Mouse (Mus musculus): ENCODE results near the gene Syngr4. TPM values are rescaled to one million over a fixed set of nuclear protein-coding genes. Genes with fewer than 3 reads are reported as not detected.
A peak's percentile ranks its signal among the peaks of the same experiment; 100 is the strongest.

The Syngr4 gene
- polyA plus RNA-seq, 1 experiment from 2014 or later = 1.7 TPM

DNA sequence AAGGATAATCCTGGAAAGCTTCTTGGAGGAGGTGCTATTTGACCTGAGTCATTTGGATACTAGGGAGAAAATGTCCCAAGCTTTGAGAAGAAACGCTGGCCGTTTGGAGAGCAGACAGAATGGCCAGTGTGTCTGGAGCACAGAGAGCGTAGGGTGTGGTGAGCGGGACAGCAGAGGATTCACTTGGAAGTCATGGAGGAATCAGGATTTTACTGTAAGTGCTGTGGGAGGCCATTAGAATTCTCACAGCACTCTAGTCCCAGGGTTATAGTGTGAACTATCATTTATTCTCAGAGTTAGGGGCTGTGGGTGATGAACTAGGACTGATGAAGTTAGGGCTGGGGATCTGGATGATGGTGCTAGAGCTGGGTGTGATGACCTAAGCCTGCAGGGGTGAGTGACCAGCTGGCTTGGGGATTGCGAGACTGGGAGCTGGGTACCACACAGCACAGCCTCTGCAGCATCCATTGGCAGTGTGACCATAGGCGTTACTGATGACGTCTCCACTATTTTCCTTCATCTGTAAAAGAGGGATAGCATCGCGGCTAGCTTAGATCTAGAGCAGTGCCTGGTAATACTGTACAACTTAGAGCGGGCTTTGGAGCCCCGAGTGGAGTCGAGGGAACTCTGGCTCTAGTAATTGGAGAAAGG lies 25.6 kb upstream of the Syngr4 start:
- WGBS = 92% methylated on average over 12 of the region's 12 CpGs
- Histone ChIP-seq H3K4me1 (peaks cover 47% of the 10 kb centered on the region), H3K36me3 (no peaks in the 10 kb centered on the region; the same call in 1 of the 2 replicates), H3K4me3 (0 out of 2 replicates have a peak overlapping the region, but pooled peaks have one; percentile 55), H3K27ac (replicated peaks) (peak overlapping the region; percentile 85), H3K9me3 (replicated peaks) (no peaks in the 10 kb centered on the region), H3K27me3 (ENCODE audit: low read depth, poor library complexity, severe bottlenecking) (peaks cover 35% of the 10 kb centered on the region)
- DNase-seq (ENCODE audit: low spot score) = no peak

GRCm38 (mm10) chr7:45921242-45921621 lies 24.7 kb upstream of the Syngr4 start, which contains the start of gene Emp3:
TSS of gene Emp3 (minus strand) at chr7:45921404.
- Histone ChIP-seq H3K9me3 (replicated peaks) (no peaks in the 10 kb centered on the region), H3K27ac (replicated peaks) (peak within 1 kb of the TSS; percentile 85; the same call in 1 of the 2 replicates), H3K4me1 (peaks cover 55% of the 10 kb centered on the region), H3K4me3 (0 out of 2 replicates have a peak within 1 kb of the TSS, but pooled peaks have one; percentile 55), H3K36me3 (no peaks in the 10 kb centered on the region), H3K27me3 (ENCODE audit: low read depth, poor library complexity, severe bottlenecking) (peaks cover 32% of the 10 kb centered on the region)
- DNase-seq (ENCODE audit: low spot score) = no peak
- WGBS = 62% methylated on average over 9 of the region's 9 CpGs

- Histone ChIP-seq H3K9me3 (replicated peaks) (no peaks in the 10 kb centered on the region), H3K27me3 (ENCODE audit: low read depth, poor library complexity, severe bottlenecking) (peaks cover 32% of the 10 kb centered on the region), H3K4me1 (peaks cover 59% of the 10 kb centered on the region), H3K36me3 (no peaks in the 10 kb centered on the region), H3K27ac (replicated peaks) (no peak overlapping the region), H3K4me3 (no peak overlapping the region)
- 52% methylated on average over 9 of the region's 9 CpGs for WGBS
- no peak for DNase-seq (ENCODE audit: low spot score)
Measured at GRCm38 (mm10) chr7:45920583-45921241, 24.2 kb upstream of the Syngr4 start.

DNA sequence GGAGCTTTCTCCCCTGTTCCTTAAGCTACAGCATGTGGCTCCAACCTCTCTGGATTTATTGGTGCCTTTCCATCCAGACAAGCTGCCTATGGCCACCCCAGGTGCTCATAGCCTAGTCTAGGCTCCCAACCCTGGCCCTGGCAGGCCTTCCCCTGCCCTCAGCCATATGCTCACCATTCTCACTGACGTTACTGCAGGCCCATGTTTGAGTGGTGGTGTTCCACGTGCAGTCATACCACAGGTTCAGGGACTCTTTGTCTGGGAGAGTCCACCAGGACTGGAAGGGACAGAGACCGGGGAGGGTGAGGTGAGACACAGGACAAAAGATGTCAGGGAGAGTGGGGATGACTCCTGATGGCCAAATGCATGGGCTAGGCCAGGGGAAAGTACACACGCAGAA lies 23.2 kb upstream of the Syngr4 start:
- WGBS = 78% methylated on average over 4 of the region's 4 CpGs
- H3K27me3 ChIP-seq (ENCODE audit: low read depth, poor library complexity, severe bottlenecking) = peaks cover 32% of the 10 kb centered on the region
- H3K4me3 ChIP-seq = no peak overlapping the region
- H3K27ac ChIP-seq (replicated peaks) = no peak overlapping the region
- H3K36me3 ChIP-seq = no peaks in the 10 kb centered on the region
- DNase-seq (ENCODE audit: low spot score) = no peak
- peaks cover 59% of the 10 kb centered on the region for H3K4me1 ChIP-seq
- no peaks in the 10 kb centered on the region for H3K9me3 ChIP-seq (replicated peaks)

DNA sequence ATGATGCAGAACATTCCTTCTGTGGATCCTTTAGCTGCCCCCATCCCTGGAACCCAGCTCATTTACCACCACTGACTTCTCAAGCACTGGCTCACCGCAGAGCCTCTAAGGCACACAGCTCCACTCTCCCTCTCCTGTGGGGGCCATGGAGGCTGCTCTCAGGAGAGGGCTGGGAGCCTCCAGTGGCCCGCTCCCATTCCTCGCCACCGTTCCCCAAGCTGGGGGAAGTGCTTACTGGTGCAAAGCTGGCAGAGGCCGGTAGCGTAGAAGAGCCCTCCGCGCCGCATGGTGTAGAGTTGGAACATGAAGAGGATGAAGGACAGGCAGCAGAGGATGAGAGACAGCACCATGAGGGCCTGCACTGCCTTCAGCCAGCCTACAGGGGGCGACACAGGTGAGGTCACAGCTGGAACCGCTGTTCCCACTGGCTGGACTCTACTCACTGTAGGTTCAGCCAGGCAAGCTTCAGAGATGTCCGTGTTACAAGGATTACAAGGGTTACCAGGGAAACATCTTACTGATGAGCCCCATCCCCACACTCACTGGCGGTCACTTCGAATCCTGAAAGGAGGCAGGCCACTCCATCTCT lies 22.7 kb upstream of the Syngr4 start:
- H3K36me3 ChIP-seq = no peaks in the 10 kb centered on the region
- no peak overlapping the region for H3K27ac ChIP-seq (replicated peaks)
- H3K4me3 ChIP-seq = no peak overlapping the region
- peaks cover 54% of the 10 kb centered on the region for H3K4me1 ChIP-seq
- WGBS = 62% methylated on average over 14 of the region's 14 CpGs
- DNase-seq (ENCODE audit: low spot score) = no peak
- H3K9me3 ChIP-seq (replicated peaks) = no peaks in the 10 kb centered on the region
- peaks cover 27% of the 10 kb centered on the region for H3K27me3 ChIP-seq (ENCODE audit: low read depth, poor library complexity, severe bottlenecking)

DNA sequence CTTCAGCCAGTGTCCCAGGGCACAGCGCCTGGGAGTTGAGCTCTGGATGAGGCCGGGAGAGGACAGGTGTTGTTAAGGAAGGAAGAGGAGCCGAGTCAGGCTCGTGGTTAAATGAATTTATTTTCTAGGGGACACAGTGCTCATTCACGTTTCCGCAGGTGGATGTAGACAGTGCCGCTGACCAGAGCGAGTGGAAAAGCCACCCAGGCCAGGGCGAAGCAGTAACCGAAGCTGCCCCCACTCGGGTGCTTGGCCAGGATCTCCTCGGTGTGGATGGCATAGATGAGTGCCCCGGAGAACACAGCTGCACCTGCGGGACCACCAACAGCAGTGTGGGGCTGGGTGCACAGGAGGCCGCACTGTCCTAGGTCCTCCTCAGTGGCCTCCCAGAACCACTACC lies 21.4 kb upstream of the Syngr4 start:
- Histone ChIP-seq H3K27ac (replicated peaks) (peak overlapping the region; percentile 73; the same call in 1 of the 2 replicates), H3K4me3 (0 out of 2 replicates have a peak overlapping the region, but pooled peaks have one; percentile 41), H3K27me3 (ENCODE audit: low read depth, poor library complexity, severe bottlenecking) (peaks cover 25% of the 10 kb centered on the region), H3K4me1 (peaks cover 43% of the 10 kb centered on the region), H3K9me3 (replicated peaks) (no peaks in the 10 kb centered on the region), H3K36me3 (peaks cover 11% of the 10 kb centered on the region; the same call in 1 of the 2 replicates)
- no peak for DNase-seq (ENCODE audit: low spot score)
- WGBS = 88% methylated on average over 15 of the region's 15 CpGs

- Histone ChIP-seq H3K4me3 (peak overlapping the region; percentile 41), H3K36me3 (peaks cover 12% of the 10 kb centered on the region; the same call in 1 of the 2 replicates), H3K27ac (replicated peaks) (peak overlapping the region; percentile 73), H3K27me3 (ENCODE audit: low read depth, poor library complexity, severe bottlenecking) (peaks cover 21% of the 10 kb centered on the region), H3K9me3 (replicated peaks) (no peaks in the 10 kb centered on the region), H3K4me1 (peaks cover 35% of the 10 kb centered on the region)
- no peak for DNase-seq (ENCODE audit: low spot score)
- 46% methylated on average over 13 of the region's 13 CpGs for WGBS
Measured at GRCm38 (mm10) chr7:45917004-45917704, 20.6 kb upstream of the Syngr4 start.

DNA sequence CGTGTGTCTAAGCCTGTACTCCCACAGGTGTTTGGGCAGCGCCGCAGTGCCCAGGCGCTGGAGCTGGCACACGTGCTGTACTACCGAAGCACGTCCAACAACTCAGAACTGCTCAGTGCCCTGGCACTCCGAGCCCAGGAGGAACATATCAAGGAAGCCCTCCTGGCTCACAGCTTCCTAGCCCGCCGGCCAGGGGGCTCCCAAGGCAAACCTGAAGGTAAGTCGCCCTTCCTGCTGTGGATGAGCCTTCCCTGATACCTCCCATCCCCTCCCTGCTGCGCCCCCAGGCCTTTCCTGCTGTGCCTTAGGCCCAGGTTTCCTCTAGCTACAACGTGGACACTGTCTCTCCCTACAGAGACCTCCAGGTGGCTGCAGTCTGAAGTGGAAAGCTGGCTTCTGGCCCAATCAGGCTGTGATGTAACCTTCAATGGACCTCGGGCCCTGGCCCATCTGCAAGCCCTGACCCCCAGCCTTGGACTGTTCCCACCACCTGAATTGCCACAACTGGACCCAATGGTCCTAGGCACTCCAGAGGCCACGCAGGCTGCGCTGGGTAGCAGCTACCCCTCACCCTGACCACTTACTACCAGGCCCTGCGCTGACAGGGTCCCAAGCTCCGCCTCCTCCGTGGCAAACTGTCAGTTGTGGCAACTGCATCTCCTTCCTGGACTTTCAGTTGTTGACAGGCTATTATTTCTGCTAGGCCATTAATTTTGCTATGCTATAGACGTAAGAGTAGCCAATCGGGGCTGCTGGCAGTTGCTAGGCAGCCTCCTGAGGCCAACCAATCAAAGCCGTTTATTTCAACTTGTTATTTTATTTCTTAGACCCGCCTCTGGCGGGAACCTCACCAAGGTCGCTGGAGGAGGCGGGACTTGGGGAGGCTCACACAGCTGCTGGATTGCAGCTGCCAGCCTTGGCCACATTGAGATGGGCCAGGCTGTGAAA lies 19.8 kb upstream of the Syngr4 start:
- 38% methylated on average over 26 of the region's 26 CpGs for WGBS
- peak; percentile 60 for DNase-seq (ENCODE audit: low spot score)
- peak overlapping the region; percentile 41 for H3K4me3 ChIP-seq
- H3K27me3 ChIP-seq (ENCODE audit: low read depth, poor library complexity, severe bottlenecking) = peaks cover 17% of the 10 kb centered on the region
- H3K36me3 ChIP-seq = peaks cover 12% of the 10 kb centered on the region
- H3K4me1 ChIP-seq = peaks cover 34% of the 10 kb centered on the region
- H3K9me3 ChIP-seq (replicated peaks) = no peaks in the 10 kb centered on the region
- peak overlapping the region; percentile 73 for H3K27ac ChIP-seq (replicated peaks)

GRCm38 (mm10) chr7:45915011-45915410 lies 18.5 kb upstream of the Syngr4 start:
- WGBS = 87% methylated on average over 5 of the region's 5 CpGs
- Histone ChIP-seq H3K9me3 (replicated peaks) (0 out of 2 replicates have a peak, but pooled peaks cover under 1% of the 10 kb centered on the region), H3K4me1 (peaks cover 29% of the 10 kb centered on the region), H3K27me3 (ENCODE audit: low read depth, poor library complexity, severe bottlenecking) (peaks cover 4% of the 10 kb centered on the region), H3K4me3 (no peak overlapping the region), H3K36me3 (peaks cover 25% of the 10 kb centered on the region), H3K27ac (replicated peaks) (no peak overlapping the region)
- no peak for DNase-seq (ENCODE audit: low spot score)

GRCm38 (mm10) chr7:45914067-45914466 lies 17.6 kb upstream of the Syngr4 start:
- Histone ChIP-seq H3K9me3 (replicated peaks) (0 out of 2 replicates have a peak, but pooled peaks cover 3% of the 10 kb centered on the region), H3K4me3 (no peak overlapping the region), H3K36me3 (peaks cover 35% of the 10 kb centered on the region), H3K27me3 (ENCODE audit: low read depth, poor library complexity, severe bottlenecking) (peaks cover 2% of the 10 kb centered on the region), H3K4me1 (peaks cover 24% of the 10 kb centered on the region), H3K27ac (replicated peaks) (no peak overlapping the region)
- DNase-seq (ENCODE audit: low spot score) = no peak
- WGBS = 88% methylated on average over 6 of the region's 6 CpGs

DNA sequence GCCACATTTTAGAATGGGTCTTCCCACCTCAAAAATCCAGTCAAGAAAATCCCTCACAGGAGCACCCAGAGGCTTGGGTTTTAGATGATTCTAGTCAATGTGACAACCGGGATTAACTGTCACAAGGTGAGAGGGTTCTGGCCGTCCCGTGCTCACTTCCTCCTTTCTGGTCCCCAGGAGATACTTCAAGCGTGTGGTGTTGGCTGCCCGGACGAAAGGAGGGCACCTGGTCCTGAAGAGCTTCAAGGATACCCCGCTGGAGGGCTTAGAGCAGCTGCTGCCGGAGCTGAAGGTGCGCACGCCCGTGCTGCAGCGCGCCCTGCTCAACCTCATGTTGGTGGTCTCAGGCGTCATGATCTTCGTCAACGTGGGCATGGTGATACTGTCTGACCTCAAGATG lies 12.6 kb upstream of the Syngr4 start:
- H3K4me1 ChIP-seq = no peaks in the 10 kb centered on the region
- no peaks in the 10 kb centered on the region for H3K27me3 ChIP-seq (ENCODE audit: low read depth, poor library complexity, severe bottlenecking)
- H3K27ac ChIP-seq (replicated peaks) = no peak overlapping the region
- 96% methylated on average over 16 of the region's 16 CpGs for WGBS
- no peak overlapping the region for H3K4me3 ChIP-seq
- 0 out of 2 replicates have a peak, but pooled peaks cover 3% of the 10 kb centered on the region for H3K9me3 ChIP-seq (replicated peaks)
- no peak for DNase-seq (ENCODE audit: low spot score)
- peaks cover 49% of the 10 kb centered on the region for H3K36me3 ChIP-seq
